Mouse (Mus musculus): ENCODE measurements around the gene Chchd3.

The Chchd3 gene

DNA sequence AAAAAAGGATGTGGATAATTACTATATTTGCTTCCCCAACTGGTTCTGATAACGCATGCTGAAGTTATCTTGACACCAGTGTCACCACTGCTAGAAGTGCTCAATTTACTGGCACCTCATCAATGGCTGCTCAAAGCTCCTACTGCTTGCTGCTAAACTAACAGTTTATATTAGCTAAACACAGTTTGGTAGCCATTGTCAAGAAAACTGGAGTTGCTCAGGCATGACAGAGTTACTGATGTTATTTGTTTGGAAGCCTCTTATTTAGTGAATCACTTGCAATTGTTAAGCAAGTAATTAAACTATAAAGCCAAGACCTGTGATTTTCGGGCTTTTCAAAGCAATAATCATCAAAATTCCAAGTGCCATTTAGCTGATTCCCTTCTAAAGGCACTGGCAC lies 123.7 kb downstream of the Chchd3 start:
- DNase-seq (ENCODE audit: low spot score in 2 of 2), result no peak

DNA sequence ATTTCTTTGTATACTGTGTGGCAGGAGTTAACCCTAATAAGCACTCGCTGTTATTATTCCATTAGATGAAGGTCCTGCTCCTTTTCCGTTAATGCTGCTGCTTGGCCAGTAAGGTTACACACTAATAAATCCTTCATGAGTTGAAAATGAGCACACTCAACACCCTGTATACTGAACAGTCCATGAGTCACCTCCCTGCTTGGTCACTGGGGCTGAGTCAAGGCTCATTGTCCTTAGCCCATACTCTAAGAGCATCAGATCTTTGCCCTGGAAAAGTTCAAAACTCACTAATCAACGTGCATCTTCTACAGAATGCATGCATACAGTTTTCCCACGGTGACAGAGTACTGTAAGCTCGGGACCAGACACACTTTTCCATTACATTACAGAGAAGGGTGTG lies 124.5 kb downstream of the Chchd3 start:
- DNase-seq (ENCODE audit: low spot score in 2 of 2), result no peak

DNA sequence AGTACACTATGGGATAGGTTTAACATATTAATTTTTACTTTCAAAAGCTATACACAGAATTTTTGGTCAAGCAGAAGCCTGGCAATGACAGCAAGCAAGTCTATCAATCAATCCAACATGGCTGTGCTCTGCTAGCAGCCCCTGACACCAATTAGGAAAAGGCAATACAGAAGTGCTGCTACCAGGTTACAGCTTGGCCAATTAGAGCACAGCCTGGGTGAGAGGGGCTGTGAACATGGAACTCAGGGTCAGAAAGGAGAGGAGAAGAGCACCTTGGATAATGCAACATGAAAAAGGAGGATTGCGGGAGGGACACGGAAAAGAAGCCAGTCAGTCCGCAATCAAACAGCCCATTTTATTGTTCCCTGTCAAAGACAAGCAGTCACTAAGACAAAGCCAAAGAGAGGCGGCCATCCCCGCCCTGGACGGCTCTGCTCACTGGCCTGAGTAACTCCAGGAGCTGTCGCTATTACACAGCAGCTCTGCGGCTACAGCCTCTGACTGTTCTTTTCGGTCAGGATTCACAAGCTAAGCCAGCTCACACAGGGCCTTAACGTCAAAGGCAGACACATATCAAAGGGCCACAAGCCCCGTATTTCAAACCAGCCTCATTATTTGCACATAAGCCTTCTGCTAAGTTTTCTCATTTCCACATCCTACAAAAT lies 128.8 kb downstream of the Chchd3 start:
- no peak for DNase-seq (ENCODE audit: low spot score in 2 of 2)

DNA sequence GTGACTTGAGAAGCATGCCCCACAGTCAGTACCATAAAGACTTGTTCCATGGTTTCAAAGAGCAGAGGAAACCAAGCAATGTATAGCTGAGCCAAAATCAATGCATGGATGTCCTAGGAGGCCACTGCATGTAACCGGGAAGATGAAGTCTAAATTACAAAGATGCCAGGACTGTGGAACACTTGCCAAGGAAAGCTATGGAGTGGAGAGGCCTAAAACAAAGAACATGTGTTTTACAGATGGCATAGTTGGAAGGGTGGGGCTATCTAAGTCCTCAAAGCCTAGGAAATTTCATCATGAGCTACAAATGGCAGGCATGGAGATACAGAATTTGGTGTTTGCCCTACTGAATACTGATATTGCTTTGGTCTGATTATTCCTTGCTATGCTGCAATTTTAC lies 137.7 kb downstream of the Chchd3 start:
- DNase-seq (ENCODE audit: low spot score in 2 of 2), result no peak

DNA sequence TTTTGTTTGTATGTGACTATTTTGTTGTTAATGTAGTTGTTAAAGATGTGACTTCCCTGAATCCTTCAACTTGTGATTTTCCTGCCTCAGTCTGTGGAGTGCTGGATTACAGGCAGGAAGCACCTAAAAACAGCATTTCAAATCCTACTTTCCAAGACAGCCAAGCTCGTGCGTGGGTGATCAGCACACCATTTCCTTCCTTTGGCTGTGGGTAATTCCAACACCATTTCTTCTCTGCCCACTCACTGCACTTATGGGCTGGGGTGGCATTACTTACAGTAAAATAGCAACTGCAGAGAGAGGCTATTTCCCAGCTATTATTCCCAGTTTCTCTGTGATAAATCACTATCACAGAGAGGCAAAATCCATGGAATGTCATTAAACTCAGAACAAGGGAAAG lies 140.0 kb downstream of the Chchd3 start:
- no peak for DNase-seq (ENCODE audit: low spot score in 2 of 2)

DNA sequence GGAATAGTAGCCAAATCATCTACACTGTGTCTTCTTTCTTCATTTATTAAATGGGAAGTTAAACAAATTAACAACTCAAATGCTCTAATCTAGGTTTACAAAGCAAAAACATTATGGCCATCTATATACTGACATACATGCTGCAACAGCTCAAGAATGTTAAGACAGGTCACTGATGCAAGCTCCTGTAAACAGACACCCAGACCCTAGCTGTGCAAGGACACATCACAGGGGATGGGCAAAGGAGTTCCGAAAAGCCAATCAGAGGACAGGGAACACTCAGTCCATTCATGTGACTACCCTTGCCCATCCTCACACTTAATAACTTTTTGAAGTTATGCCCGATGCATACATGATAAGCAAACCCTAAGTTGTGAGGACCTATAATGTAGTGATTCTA lies 149.4 kb downstream of the Chchd3 start:
- no peak for DNase-seq (ENCODE audit: low spot score in 2 of 2)

DNA sequence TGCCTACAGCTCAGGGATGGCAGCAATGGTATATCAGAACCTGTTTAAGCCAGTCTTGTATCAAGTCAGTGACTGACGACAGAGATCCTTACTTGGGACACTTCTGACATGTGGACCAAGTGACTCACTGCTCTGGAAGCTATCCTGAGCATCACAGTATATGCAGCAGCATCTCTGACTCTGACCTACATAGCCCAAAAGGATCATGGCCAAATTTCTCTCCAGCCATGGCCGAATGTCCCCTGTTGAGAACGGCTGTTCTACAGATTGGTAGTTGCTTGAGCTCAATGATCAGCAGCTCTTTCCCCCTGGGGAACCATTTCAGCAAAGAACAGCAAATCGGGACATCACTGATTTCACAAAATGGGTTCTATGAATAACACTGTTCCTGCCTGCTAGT lies 161.0 kb downstream of the Chchd3 start:
- DNase-seq (ENCODE audit: low spot score in 2 of 2), result no peak

DNA sequence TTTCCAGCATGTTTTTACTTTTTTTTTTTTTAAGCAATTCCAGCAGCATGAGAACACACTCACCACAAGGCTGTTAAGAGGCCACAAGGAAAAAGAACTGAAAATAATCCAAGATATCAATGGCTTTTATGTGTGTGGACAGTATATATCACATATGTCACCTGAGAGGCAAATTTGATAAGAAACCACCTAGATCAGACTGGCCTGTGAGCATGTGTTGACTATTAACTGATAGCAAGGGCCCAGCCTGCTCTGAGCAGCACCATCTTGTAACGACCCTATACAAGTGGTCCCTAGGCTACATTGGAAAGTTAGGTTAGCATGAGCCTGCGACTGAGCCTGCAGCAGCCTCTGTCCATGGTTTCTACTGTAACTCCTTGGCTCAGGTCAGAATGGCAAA lies 166.0 kb downstream of the Chchd3 start:
- no peak for DNase-seq (ENCODE audit: low spot score in 2 of 2)

DNA sequence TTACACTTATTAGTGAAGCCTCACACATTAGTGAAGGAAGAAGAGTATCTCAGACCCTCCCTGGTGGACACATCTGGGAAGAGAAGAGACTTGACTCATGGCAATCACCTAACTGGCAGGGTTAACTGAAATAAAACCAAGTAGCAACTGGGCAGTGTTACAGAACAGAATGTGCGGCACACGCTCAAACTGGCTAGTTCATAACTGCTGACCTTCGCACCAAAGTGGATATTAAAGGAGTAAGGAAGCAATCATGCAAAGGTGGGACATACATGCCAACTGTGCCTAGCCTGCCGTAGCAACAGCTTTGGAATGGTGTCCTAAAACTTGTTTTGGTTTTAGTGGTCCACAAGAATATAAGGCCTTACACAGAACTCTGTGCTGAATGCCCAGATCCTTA lies 169.3 kb downstream of the Chchd3 start:
- no peak for DNase-seq (ENCODE audit: low spot score in 2 of 2)

DNA sequence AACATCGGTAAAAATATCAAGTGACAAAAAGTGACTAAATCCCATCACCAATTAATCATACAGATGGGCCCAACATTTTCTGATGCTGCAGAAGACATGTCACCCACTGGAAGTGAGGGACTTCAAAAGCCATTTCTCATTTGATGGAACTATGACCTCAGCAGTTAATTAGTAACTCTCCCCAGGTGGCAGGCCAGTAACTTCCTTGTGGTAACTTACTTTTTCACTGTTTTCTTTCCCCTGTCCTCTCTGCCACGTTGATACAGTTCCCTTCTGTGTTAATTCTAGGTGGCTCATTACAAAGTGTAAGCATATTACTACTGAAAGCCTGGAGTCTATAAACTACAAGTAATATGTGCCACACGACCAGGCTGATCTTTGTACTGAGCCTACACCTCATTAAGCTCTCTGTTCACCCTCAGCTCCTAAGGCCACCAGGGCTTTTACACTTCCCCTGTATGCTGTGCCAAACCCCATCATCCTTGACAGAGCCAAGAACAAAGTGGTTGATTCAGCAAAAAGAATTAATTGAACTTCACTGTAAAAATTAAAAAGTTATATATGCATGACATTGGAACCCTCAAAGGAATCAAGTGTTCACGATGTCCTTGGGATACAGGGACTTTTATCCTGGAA lies 171.0 kb downstream of the Chchd3 start:
- DNase-seq (ENCODE audit: low spot score in 2 of 2), result no peak

DNA sequence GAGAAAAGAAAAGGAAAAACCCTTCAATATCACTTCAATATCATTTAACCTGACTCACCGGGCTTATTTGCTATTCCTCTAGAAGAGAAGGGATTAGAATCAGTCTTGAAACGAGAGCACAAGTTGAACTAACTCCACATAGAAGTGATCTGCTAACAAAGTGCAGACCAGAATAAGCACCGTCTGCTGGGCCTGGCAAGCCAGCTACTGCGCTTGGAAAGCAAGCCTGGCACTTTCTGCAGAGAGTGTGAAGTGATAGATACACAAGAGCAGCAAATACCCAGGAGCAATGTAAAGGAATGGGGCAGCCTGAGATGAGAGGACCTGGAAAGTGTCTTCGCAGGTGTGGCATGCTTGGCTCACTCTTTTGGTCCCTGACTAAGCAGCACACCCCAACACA lies 181.5 kb downstream of the Chchd3 start:
- no peak for DNase-seq (ENCODE audit: low spot score in 2 of 2)

DNA sequence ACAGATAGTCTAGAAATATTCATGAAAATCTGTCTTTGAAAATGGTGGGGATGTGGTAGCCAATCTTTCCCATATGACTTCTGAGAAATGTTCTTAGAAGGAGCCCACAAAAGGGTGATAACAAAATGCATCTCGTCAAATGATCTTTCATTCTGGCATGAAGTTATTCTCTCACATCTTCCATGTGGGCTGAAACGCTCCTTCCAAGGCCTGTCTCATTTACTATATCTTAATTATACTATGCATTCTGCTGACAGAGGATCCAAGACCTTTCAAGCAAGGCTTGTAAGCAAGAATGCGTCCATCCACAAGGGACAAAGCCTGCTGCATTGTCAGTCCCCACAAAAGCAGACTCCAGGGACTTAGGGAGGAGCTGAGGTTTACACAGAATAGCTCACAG lies 185.9 kb downstream of the Chchd3 start:
- DNase-seq (ENCODE audit: low spot score in 2 of 2), result no peak

DNA sequence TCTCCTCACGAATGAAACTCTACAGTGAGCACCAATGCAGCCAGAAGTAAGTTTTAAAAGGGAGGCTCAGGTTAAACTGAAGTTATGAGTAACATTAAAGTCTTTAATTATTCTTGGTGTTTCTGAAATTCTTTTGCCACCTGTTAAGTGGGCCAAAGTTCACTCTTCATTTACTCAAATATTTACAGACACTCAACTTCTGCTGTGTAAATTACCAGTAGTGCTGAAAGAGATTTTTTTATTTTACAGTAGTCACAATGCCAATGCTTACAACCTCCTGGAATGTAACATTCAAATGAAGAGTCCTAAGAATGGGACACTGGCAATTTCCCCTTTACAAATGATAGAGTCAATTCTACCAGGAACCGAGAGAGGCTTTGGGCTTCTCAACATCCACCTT lies 187.3 kb downstream of the Chchd3 start:
- DNase-seq (ENCODE audit: low spot score in 2 of 2), result no peak

DNA sequence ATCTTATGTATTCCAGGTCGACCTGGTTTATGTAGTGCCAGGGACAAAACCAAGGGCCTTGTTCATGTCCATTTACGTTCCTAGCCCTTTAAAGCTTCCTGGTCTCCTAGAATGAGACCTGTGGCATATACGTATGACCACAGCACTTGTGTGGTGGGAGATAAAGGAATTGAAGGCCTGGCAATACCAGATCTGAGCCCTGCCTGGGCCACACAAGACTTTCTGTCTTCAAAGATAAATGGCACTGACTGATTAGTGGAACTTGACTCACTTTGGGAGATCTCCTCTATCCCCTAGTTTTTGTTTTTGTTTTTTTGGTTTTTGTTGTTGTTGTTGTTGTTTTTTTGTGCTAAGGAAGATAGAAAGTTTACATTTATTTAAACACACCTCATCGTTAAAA lies 209.1 kb downstream of the Chchd3 start:
- DNase-seq (ENCODE audit: low spot score in 2 of 2), result peak; percentile 14 to 44

DNA sequence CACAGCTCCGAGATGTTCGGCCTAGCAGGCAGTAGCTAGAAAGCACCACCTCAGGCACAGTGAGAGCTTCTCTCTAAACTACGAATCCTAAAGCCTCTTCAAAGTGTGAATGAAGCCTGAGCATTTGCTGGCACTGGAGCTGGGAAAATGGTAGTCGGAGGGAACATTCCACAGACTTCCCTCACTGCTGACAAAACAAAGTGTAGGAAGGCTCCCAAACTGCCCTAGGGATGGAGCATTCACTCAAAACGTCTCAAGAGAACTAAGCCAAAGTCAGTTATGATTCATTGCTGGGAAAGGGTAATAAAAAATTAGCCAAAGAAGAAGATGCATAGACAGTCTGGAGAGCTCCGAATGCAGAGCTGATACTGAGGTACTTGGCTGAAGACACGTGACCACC lies 211.1 kb downstream of the Chchd3 start:
- no peak for DNase-seq (ENCODE audit: low spot score in 2 of 2)

DNA sequence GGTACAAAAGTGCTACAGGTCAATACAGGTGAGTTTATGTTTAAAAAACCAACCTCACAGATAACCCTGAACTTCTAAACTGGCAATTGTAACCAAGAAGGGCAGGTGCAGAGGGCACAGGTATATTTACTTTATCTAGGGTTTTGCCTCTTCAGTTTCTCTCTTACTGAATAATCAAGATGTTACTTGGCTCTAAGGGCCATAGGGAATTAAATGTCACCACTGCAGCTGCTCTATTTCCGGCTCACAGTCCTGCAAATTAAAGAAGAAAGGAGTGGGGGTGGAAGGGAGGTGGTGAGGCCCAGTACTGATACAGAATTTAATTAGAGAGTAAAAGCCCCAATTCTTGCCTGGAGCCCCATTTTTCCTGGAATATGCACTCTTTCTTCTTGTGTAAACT lies 214.6 kb downstream of the Chchd3 start:
- no peak for DNase-seq (ENCODE audit: low spot score in 2 of 2)

DNA sequence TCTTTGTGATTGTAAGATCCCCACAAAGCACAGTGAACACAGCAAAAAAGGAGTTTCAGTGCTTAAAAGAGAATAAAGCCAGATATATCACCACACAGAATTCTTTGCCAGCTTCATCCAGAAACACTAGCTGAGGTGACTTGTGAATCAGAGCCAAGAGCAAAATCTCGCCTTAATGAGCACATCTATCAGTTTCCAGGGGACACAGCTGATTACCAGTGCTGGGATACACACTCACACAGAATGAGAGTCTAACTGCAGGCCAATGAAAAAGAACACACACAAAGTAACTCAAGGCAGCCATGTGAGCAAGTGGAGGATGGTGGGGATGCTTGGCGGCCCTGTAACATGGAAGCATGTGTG lies 222.1 kb downstream of the Chchd3 start:
- no peak for DNase-seq (ENCODE audit: low spot score in 2 of 2)

DNA sequence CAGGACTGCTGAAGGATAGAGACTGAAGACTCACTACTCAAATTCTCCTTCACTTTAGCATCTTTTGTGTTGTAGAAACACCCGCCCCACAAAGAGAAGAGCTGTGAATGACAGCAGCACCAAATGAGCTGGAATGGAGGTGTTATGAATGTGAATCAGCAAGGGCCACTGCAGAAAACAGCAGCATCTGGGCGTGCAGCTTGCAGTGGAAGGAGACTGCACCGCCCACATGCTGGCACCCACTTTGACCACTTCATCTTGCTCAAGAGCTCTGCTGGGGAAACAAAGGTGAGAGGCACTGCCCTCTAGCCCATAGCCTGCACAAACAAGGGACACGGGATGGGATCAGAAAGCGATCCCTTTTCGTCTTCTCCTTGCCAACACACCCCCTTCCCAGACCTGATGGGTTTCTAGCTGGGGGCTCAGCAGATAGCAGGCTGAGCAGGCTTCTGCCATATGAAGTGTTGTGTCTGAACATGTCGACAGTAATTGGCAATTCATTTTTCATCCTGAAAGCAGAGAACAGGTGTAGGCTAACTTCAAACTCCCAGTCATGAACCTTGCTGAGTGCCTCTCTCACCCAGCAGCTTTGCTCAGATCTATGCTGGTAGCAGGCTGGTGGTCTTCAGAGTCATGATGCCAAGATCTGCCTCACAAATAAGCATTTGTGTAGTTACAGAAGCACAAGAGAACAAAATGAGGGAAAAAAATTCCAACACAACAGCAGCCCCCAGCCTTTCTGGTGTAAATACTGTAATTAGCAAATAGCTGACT lies 222.7 kb downstream of the Chchd3 start:
- DNase-seq (ENCODE audit: low spot score in 2 of 2), result no peak

DNA sequence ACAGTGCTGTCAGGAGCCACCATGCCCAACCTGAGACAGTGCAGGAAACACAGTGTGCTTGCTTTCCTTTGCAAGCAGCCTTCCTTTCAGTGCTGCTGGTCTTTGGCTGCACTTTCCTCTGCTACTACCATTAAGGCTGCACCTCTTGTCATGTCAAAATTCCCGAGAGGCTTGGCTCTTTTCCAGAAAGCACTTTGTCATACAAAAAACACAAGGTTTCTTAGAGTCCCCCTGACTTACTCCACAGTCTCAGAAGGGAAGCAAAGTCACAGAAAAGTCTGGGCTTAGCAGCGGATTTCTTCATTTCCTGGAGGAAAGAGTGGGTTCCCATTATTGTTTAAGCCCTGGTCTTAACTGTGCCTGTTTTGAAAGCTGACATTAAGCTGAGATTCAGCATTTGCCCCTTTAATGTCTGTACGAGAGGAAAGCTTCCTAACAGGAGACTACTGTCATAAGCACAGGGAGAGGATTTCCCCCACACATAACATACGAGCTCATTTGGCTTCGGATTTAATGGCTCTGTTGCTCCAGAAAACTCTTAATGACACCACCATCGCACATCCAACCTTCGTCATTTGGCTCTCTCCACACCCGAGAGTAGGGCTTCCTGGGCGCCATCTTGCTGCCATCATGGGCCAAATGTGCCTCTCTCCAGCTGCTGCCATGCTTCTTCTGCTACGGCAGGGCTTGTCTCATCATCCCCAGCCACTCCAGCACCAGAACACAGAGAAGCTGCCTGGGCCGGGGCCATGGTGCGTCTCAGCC lies 236.0 kb downstream of the Chchd3 start:
- DNase-seq (ENCODE audit: low spot score in 2 of 2), result no peak

DNA sequence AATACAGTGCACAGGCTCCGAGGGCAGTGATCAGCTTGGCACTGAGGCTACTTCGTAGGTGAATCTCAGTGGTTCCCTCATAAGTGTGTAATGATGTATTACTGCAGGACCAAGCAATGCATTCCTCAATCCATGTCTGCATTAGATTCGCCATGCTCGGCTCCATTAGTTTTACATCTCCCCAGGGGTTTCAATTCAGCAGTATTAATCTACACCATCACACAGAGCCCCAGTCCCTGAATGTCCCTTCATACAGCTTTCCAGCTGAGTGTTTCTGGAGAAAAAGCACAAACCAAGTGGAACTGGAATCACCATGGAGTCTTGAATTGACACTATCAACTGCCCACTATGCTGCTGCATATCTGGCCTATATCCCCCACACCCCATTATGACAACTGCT lies 241.1 kb downstream of the Chchd3 start:
- DNase-seq (ENCODE audit: low spot score in 2 of 2), result no peak

DNA sequence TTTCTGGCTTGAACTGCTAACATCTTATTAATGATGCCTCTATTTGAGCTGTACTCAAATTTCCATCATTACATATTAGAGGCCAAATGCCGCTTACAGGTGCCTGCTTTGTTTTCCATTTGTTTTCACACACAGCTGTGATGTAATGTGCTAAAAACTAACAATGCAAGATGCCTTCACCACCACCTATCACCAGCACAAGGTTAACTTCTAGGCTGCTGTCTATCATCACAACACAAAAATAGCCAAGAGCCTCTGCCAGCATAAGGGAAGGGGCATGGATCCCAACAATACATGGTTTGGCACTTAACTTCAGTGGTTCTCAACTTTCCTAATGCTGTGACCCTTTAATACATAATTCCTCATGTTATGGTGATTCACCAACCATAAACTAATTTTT lies 251.3 kb downstream of the Chchd3 start:
- DNase-seq (ENCODE audit: low spot score in 2 of 2), result no peak

DNA sequence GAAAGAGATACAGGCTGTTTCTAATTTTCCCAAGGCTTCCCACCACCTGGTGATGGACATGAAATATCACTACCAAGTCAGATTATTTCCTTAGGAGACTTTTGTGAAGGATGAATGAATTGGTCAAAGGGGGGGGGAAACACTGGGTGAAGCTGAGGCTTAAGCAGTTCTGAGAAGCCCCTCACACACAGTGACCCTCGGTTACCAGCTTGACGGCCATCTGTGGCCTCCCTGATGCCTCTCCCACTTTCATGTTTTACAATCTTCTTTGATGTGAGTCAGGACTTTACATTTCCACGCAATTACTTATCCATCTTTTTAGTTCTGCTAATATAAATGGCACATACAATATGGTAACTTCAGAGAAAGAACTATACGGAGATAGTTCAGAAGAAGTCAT lies 252.3 kb downstream of the Chchd3 start:
- no peak for DNase-seq (ENCODE audit: low spot score in 2 of 2)

DNA sequence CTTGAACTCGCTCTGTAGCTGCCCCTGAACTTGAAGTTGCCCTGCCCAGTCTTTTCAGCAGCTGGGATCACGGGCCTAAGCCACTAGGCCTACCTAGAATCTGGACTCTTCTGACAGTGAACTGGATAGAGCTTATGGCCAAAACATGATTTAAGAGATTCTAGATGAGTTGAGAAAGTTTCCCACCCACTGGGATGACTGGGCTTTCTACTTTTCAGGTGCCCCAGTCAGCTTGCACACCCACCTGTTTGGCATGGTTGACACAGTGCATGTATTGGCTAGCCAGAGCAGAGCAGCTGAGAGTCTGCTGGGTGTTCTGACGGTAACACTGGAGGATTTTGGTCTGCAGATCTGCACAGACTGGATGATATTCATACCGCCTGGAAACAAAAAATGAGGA lies 256.4 kb downstream of the Chchd3 start:
- no peak for DNase-seq (ENCODE audit: low spot score in 2 of 2)

All from spleen, postnatal 36 days (tissue).